Mouse (Mus musculus) heart, postnatal 0 days (tissue): ENCODE measurements around the gene Rbm8a. TPM values are rescaled to one million over a fixed set of nuclear protein-coding genes. Genes with fewer than 3 reads are reported as not detected.

ENCODE experiments used
- ATAC-seq: fragments of 200-750 bp; cut with Nextera tagmentation; 2 replicates; pipeline ENCODE4 v1.8.0; 2017; ENCODE audit warnings: low read depth, moderate number of reproducible peaks, moderate library complexity; ENCODE audit not compliant: insufficient read depth
- DNase-seq: peaks from one replicate; pipeline ENCODE4 v3.0.0-alpha.2; 2016; ENCODE audit warnings: low spot score
- H3K27ac ChIP-seq: fragments of 300-500 bp; sonication (generic); 2 replicates; pipeline ENCODE4 v1.5.1; 2014; ENCODE audit warnings: low read depth, mild to moderate bottlenecking
- H3K27me3 ChIP-seq: fragments of 300-500 bp; sonication (generic); 2 replicates; pipeline ENCODE4 v1.6.1; 2014; ENCODE audit warnings: low read length, mixed read lengths; ENCODE audit not compliant: control insufficient read depth, insufficient read depth
- H3K36me3 ChIP-seq: fragments of 300-500 bp; sonication (generic); replicated peaks from 2 replicates; pipeline ENCODE4 v1.6.1; 2014; ENCODE audit warnings: low read length, mixed read lengths; ENCODE audit not compliant: control insufficient read depth, insufficient read depth
- H3K4me1 ChIP-seq: fragments of 300-500 bp; sonication (generic); 2 replicates; pipeline ENCODE4 v1.6.1; 2014; ENCODE audit warnings: antibody characterized with exemption; ENCODE audit not compliant: control insufficient read depth, insufficient read depth
- H3K4me2 ChIP-seq: fragments of 300-500 bp; sonication (generic); 2 replicates; pipeline ENCODE4 v1.6.1; 2014; ENCODE audit warnings: low read depth, mild to moderate bottlenecking, low read length, moderate library complexity
- H3K4me3 ChIP-seq: fragments of 300-500 bp; sonication (generic); 2 replicates; pipeline ENCODE4 v1.5.1; 2014; ENCODE audit warnings: low read depth, low read length
- H3K9ac ChIP-seq: fragments of 300-500 bp; sonication (generic); replicated peaks from 2 replicates; pipeline ENCODE4 v1.6.1; 2014; ENCODE audit warnings: low read depth, low read length, mixed read lengths
- H3K9me3 ChIP-seq: fragments of 300-500 bp; sonication (generic); replicated peaks from 2 replicates; pipeline ENCODE4 v1.6.1; 2016; ENCODE audit warnings: low read length; ENCODE audit not compliant: control insufficient read depth
- CTCF ChIP-seq: IDR thresholded peaks from 2 replicates; pipeline ENCODE4 v1.5.1; 2016; ENCODE audit warnings: antibody characterized with exemption, control low read depth, low read depth
- EP300 ChIP-seq: IDR thresholded peaks from 2 replicates; pipeline ENCODE4 v1.6.1; 2016; ENCODE audit warnings: antibody characterized with exemption, low read depth
- WGBS: fragments of 180-500 bp; shearing (Covaris S2); extraction: QIAGEN DNeasy Blood & Tissue Kit; methylation state at CpG from one replicate; pipeline ENCODE4 v1.1.7; 2014; 5-methylcytosine and 5-hydroxymethylcytosine counted together
- polyA plus RNA-seq: library from polyadenylated mRNA; unstranded; fragments of >200 nt; fragmentation: Nextera tagmentation; extraction: Ambion mirVana; gene quantifications from 2 replicates; pipeline ENCODE4 v1.2.1, GENCODE M21; 2015
- total RNA-seq: library from RNA; depleted of rRNA; stranded (reverse); fragments of >200 nt; gene quantifications from 2 replicates; pipeline ENCODE4 v1.2.3, GENCODE M21; 2014; ENCODE audit warnings: low replicate concordance

Rbm8a gene
- total and polyA plus RNA-seq, 2 experiments from 2014 or later, result 7.5 to 65.4 TPM

- Histone ChIP-seq H3K4me2 (peak overlapping the region; percentile 93), H3K9me3 (0 out of 2 replicates have a peak, but pooled peaks cover 3% of the 10 kb centered on the region), H3K36me3 (no peaks in the 10 kb centered on the region), H3K4me3 (peak overlapping the region; percentile 64), H3K27ac (peak overlapping the region; percentile 87), H3K9ac (peak overlapping the region; percentile 71), H3K27me3 (no peaks in the 10 kb centered on the region), H3K4me1 (no peaks in the 10 kb centered on the region; the same call in 1 of the 2 replicates)
- WGBS, result under 1% methylated on average over 10 of the region's 10 CpGs
- ATAC-seq, result no peak
- TF ChIP-seq CTCF (no peak), EP300 (no peak)
- DNase-seq, result peak; percentile 63
Measured at GRCm38 (mm10) chr3:96593374-96593773, 36.4 kb upstream of the Rbm8a start.

- no peaks in the 10 kb centered on the region for H3K36me3 ChIP-seq
- DNase-seq (peak; percentile 96), ATAC-seq (peak; percentile 86)
- WGBS, result under 1% methylated on average over 37 of the region's 38 CpGs
- H3K27me3 ChIP-seq, result no peaks in the 10 kb centered on the region
- H3K9ac ChIP-seq, result peak within 1 kb of the TSS; percentile 71
- H3K27ac ChIP-seq, result peak within 1 kb of the TSS; percentile 87
- H3K4me3 ChIP-seq, result peak within 1 kb of the TSS; percentile 64
- H3K4me2 ChIP-seq, result peak within 1 kb of the TSS; percentile 93
- no peak for TF ChIP-seq CTCF
- no peaks in the 10 kb centered on the region; the same call in 1 of the 2 replicates for H3K4me1 ChIP-seq
- H3K9me3 ChIP-seq, result 0 out of 2 replicates have a peak, but pooled peaks cover 3% of the 10 kb centered on the region
Measured at GRCm38 (mm10) chr3:96593790-96594560, 35.8 kb upstream of the Rbm8a start, which contains the start of gene Polr3gl. TSS of gene Polr3gl (minus strand) at chr3:96594181.

DNA sequence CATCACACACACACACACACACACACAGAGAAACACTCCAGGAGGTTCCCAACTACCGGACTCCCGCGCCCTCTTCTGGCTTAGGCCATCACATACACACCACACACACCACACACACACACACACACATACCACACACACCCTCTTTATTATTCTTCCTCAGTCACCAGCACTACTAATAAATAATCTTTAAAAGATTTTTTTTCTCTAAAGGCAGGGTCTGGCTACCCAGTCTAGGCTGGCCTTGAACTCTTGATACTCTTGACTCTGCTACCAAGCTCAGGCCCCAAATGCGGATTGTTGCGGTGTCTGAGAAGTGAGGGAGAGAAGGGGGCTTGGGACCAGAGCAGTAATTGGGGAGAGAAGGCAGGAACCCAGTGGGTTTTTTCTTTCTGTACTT is 34.9 kb upstream of the Rbm8a start:
- WGBS, result 81% methylated on average over 5 of the region's 5 CpGs
- DNase-seq (no peak), ATAC-seq (no peak)
- H3K9ac ChIP-seq, result no peak overlapping the region
- TF ChIP-seq CTCF, result no peak
- no peak for TF ChIP-seq EP300
- H3K4me2 ChIP-seq, result no peak overlapping the region
- no peaks in the 10 kb centered on the region for H3K27me3 ChIP-seq
- no peak overlapping the region for H3K27ac ChIP-seq
- H3K4me1 ChIP-seq, result no peaks in the 10 kb centered on the region; the same call in 1 of the 2 replicates
- no peaks in the 10 kb centered on the region for H3K36me3 ChIP-seq
- H3K4me3 ChIP-seq, result no peak overlapping the region
- 0 out of 2 replicates have a peak, but pooled peaks cover 3% of the 10 kb centered on the region for H3K9me3 ChIP-seq

DNA sequence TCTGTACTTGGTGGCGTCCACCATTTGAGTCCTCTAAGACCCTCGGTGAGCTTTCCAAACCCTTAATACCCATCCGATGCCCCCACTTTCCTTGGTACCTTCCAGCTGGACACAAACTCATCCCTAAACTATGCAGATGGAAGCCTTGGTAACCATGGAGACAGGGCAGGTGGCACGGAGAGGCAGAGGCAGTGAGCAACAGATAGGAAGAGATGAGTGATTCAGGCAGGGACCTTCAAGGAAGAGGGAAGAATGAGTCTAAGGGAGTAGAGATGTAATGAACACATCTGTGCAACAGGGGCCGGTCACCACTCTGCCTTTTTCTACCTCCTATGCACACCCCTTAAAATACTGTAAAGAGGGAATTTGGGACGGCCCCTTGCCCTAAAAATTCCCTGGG is 34.1 kb upstream of the Rbm8a start:
- no peaks in the 10 kb centered on the region for H3K9me3 ChIP-seq
- no peak overlapping the region; the same call in 1 of the 2 replicates for H3K9ac ChIP-seq
- H3K36me3 ChIP-seq, result no peaks in the 10 kb centered on the region
- DNase-seq (no peak), ATAC-seq (no peak)
- peak overlapping the region; percentile 63 for H3K27ac ChIP-seq
- 32% methylated on average over 6 of the region's 6 CpGs for WGBS
- H3K4me2 ChIP-seq, result peak overlapping the region; percentile 97
- no peak overlapping the region for H3K4me3 ChIP-seq
- TF ChIP-seq EP300 (no peak), CTCF (no peak)
- no peaks in the 10 kb centered on the region; the same call in 1 of the 2 replicates for H3K4me1 ChIP-seq
- no peaks in the 10 kb centered on the region for H3K27me3 ChIP-seq

DNA sequence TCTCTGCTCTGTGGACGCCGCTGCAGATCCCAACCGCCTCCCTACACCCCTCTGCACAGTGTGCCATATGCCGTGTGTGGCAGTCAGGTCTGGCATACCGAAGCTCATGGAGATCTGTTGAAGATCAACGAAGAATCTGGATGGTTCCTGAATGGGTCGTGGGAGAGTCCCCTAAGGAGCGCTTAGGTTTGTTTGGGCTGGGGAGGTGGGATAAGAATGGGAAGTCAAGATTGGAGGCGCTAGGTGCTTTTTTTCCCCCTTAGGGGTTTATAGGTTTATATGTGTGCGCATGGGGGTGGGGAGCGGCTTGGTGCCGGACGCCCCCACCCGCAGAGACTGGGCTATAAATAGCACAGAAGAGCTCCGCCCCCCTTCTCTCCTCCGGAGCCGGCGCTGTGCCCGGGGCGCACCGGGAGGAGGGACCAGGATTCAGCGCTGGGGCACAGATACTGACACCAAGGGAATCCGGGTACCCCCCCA is 33.5 kb upstream of the Rbm8a start, which contains the start of gene Ankrd34a:
TSS of gene Ankrd34a (plus strand) at position 409 of the 480 bp plus-strand sequence.
- Histone ChIP-seq H3K9me3 (no peaks in the 10 kb centered on the region), H3K4me3 (peak within 1 kb of the TSS; percentile 59), H3K4me1 (no peaks in the 10 kb centered on the region; the same call in 1 of the 2 replicates), H3K27ac (peak within 1 kb of the TSS; percentile 75), H3K27me3 (no peaks in the 10 kb centered on the region), H3K36me3 (no peaks in the 10 kb centered on the region), H3K9ac (peak within 1 kb of the TSS; percentile 70), H3K4me2 (peak within 1 kb of the TSS; percentile 97)
- TF ChIP-seq EP300 (no peak), CTCF (no peak)
- ATAC-seq, result 0 out of 2 replicates have a peak, but pooled peaks have one; percentile 4
- DNase-seq, result peak; percentile 66
- WGBS, result under 1% methylated on average over 18 of the region's 23 CpGs
